Mouse (Mus musculus): ENCODE data around the gene Rwdd3.

DNA sequence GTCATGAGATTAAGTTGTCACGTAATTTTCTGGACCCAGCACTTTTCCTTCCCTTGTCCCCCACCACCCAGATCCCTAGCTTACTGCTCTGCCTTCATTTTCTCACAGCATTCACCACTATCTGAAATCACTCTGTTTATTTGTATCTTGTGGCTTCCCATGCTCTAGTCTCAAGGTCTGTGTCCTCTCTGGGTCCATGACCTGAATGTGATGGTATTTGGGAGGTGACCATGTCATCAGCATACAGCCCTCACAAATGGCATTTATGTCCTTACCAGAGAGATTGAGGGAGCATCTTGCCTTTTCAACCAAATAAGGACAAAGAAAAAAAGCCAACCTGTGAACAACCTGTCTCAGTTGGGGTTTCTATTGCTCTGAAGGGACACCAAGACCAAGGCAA is 4.5 kb upstream of the Rwdd3 start:
- TF ChIP-seq CTCF (IDR thresholded peaks at IDR 0.05; ENCODE audit: low read depth) (no peak), EP300 (optimal IDR thresholded peaks at IDR 0.05) (no peak)
